Mouse (Mus musculus) megakaryocyte, embryonic 14.5 days (primary cell): ENCODE data around the gene Ptp4a2. TPM values are rescaled to one million over a fixed set of nuclear protein-coding genes. Genes with fewer than 3 reads are reported as not detected.
"Not testable (repeated sequence)": the region's sequence is repeated elsewhere in the genome, so short reads cannot be mapped to it uniquely, and the experiment has no call there.

ENCODE experiments used
- H3K27me3 ChIP-seq: replicated peaks from 2 replicates; pipeline ENCODE3; 2012; ENCODE audit warnings: inconsistent platforms
- H3K36me3 ChIP-seq: replicated peaks from 2 replicates; pipeline ENCODE3; 2012; ENCODE audit warnings: low read length, inconsistent platforms, mixed read lengths
- H3K4me1 ChIP-seq: 2 replicates; pipeline ENCODE4 v1.6.1; 2012; ENCODE audit warnings: inconsistent platforms
- H3K4me3 ChIP-seq: replicated peaks from 2 replicates; pipeline ENCODE3; 2012; ENCODE audit warnings: moderate library complexity, mild to moderate bottlenecking, inconsistent platforms
- H3K9me3 ChIP-seq: 2 replicates; pipeline ENCODE4 v1.6.1; 2012; ENCODE audit warnings: inconsistent platforms
- FLI1 ChIP-seq: IDR thresholded peaks from 2 replicates; pipeline ENCODE4 v1.6.1; 2012; ENCODE audit warnings: low read length, inconsistent platforms, mixed read lengths
- GATA1 ChIP-seq: IDR thresholded peaks from 3 replicates; pipeline ENCODE4 v1.6.1; 2012; ENCODE audit warnings: mixed read lengths, low read length, inconsistent platforms, borderline replicate concordance
- polyA plus RNA-seq: library from polyadenylated mRNA; stranded (reverse); fragments of >175 nt; gene quantifications from 2 replicates; pipeline ENCODE4 v1.2.3, GENCODE M21; 2012; ENCODE audit warnings: low replicate concordance; ENCODE audit not compliant: insufficient read depth

Ptp4a2 gene
- polyA plus RNA-seq, 1 experiment: 30.1 TPM

DNA sequence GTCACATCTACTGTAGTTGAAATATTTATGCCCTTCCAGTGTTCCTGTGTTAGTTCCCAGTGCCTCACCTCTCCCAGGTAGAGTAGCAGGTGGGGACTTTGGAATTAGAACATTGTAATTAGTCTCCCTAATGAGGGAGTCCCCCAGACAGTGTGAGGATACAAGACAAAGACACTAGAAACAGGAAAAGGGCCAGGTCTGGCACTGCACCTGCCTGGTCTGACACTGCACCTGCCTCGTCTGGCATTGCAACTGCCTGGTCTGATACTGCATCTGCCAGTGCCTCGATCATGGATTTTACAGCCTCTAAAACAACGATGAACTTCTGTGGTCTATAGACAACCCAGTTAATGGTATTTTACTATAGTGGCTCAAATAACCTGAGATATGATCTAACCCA, 51.3 kb downstream of the Ptp4a2 start:
- no peaks in the 10 kb centered on the region for H3K4me1 ChIP-seq
- H3K27me3 ChIP-seq: no peaks in the 10 kb centered on the region
- H3K36me3 ChIP-seq: peaks cover 24% of the 10 kb centered on the region
- peaks cover 3% of the 10 kb centered on the region; the same call in 1 of the 2 replicates for H3K9me3 ChIP-seq
- TF ChIP-seq GATA1 (no peak), FLI1 (no peak)
- no peak overlapping the region for H3K4me3 ChIP-seq

DNA sequence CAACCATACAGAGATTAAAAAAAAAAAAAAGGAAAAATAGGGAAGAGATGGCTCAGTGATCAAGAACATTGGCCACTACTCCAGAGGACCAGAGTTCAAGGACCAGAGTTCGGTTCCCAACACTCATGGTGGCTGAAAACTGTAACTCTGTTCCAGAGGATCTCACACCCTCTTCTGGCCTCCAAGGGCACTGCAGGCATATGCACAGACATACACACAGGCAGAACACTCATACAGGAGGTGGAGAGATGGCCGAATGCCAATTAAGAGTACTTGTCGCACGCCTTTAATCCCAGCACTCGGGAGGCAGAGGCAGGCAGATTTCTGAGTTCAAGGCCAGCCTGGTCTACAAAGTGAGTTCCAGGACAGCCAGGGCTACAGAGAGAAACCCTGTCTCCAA, 55.2 kb downstream of the Ptp4a2 start:
- not testable (repeated sequence) for H3K4me3 ChIP-seq, H3K36me3 ChIP-seq, H3K27me3 ChIP-seq, H3K4me1 ChIP-seq, H3K9me3 ChIP-seq

DNA sequence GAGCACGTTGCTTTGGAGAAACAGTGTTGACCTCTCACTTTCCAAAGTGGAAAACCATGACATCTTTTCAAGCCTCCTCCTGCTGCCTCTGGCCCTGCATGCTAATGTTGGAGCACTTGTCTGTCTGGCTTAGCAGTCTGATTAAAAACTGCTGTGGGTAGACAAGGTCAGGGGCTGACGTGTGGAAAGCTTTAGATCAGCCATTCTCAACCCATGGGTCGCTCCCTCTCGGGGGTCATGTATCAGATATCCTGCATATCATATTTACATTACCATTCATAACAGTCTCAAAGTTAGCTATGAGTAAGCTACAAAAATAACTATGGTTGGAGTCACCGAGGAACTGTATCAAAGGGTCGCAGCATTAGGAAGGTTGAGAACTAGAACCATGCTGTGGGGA, 57.2 kb downstream of the Ptp4a2 start:
- Histone ChIP-seq H3K4me1 (no peaks in the 10 kb centered on the region), H3K4me3 (no peak overlapping the region)

DNA sequence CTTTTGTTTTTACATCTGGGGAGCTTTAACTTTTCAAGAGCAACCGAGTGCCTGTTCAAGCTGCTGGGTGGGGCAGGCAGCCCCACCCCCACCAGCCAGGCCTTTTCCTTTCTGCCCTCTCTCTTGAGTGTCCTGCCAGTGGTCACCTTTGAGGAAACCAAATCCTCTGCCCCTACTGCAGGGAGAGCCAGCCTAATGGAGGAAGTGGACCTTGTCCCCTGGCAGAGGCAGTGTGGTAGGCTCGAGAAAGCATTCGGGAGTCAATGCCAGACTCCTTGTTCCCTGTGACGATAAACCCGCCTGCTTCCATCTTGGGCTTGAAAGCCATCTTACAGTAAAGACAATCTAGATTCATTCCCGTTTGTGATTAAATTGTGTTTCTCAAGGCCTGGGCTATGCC, 59.5 kb downstream of the Ptp4a2 start:
- H3K4me1 ChIP-seq: no peaks in the 10 kb centered on the region
- no peak overlapping the region for H3K4me3 ChIP-seq
- TF ChIP-seq GATA1 (no peak), FLI1 (no peak)
- H3K27me3 ChIP-seq: no peaks in the 10 kb centered on the region
- H3K9me3 ChIP-seq: peaks cover 3% of the 10 kb centered on the region; the same call in 1 of the 2 replicates
- H3K36me3 ChIP-seq: peaks cover 7% of the 10 kb centered on the region

More for the DNA sequence above, 57.2 kb downstream of the Ptp4a2 start:
- H3K36me3 ChIP-seq: peaks cover 7% of the 10 kb centered on the region
- no peak for TF ChIP-seq GATA1
- TF ChIP-seq FLI1: no peak
- H3K9me3 ChIP-seq: peaks cover 3% of the 10 kb centered on the region; the same call in 1 of the 2 replicates
- no peaks in the 10 kb centered on the region for H3K27me3 ChIP-seq

DNA sequence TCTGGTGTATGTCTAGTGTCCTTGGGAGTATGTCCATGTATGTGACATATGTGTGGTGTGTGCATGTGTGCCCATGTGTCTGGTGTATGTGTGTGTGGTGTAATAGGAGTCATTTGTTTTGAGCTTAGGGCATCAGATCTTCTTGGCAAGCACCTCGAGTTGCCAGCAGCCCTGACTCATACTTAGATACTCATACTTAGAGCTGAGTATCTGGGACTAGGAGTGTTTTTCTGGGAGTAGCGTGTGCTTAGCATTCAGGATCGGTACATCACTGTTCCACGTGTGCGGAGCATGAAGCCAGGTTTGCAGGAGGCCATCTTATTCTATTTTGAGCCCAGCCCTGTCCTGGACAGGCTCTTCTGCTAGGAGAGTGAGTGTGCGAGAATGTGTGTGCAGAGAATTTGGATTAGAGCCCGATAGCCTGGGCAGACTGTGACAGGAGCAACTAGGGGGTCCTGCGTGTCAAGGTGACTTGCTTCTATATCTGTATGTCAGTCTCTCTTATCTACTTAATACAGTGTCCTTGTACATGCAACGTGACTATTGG, 61.4 kb downstream of the Ptp4a2 start:
- Histone ChIP-seq H3K27me3 (no peaks in the 10 kb centered on the region), H3K4me3 (no peak overlapping the region), H3K9me3 (no peaks in the 10 kb centered on the region), H3K4me1 (peaks cover 9% of the 10 kb centered on the region), H3K36me3 (no peaks in the 10 kb centered on the region)
- TF ChIP-seq GATA1 (no peak), FLI1 (no peak)

DNA sequence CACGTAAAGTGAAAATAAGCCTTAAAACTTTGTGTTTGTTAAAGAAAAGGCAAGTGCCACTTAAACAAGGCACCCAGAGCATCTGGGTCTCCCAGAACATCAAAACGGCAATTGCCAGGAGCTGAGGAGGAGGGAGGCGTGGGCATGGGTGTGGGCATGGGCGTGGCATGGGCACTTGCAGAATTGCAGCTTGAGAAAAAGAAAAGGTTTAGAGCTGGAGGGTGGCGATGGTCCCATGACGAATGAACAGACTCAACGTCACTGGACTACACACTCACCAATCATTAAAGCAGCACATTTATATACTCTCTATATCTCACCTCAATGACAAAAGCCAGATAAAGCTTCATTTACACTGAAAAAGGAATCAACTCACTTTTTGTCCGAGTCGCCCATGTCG, 63.8 kb downstream of the Ptp4a2 start:
- no peak for TF ChIP-seq FLI1
- TF ChIP-seq GATA1: no peak
- no peak overlapping the region for H3K4me3 ChIP-seq
- H3K4me1 ChIP-seq: peaks cover 21% of the 10 kb centered on the region

DNA sequence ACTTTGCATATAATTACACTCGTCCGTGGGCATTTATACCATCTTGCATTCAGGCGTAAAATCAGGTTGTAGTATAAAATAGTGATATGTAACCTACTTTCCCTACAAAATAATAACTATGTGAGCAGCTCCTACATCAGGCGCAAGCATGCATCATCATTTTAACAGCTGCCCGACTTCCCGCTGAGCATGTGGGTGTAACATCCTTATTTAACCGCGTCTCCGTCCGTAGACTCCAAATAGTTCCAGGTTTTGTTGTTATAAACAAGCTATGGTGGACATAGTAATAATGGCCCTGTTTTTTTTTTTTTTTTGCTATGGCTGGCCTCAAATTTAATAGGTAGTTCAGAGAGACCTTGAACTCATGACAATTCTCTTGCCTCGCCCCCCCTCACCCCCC, 64.4 kb downstream of the Ptp4a2 start:
- H3K9me3 ChIP-seq: no peaks in the 10 kb centered on the region
- no peaks in the 10 kb centered on the region for H3K36me3 ChIP-seq
- H3K4me1 ChIP-seq: peaks cover 21% of the 10 kb centered on the region
- H3K27me3 ChIP-seq: no peaks in the 10 kb centered on the region
- H3K4me3 ChIP-seq: no peak overlapping the region
- TF ChIP-seq GATA1 (no peak), FLI1 (no peak)

More for the DNA sequence above, 63.8 kb downstream of the Ptp4a2 start:
- no peaks in the 10 kb centered on the region for H3K27me3 ChIP-seq
- no peaks in the 10 kb centered on the region for H3K9me3 ChIP-seq
- H3K36me3 ChIP-seq: no peaks in the 10 kb centered on the region

DNA sequence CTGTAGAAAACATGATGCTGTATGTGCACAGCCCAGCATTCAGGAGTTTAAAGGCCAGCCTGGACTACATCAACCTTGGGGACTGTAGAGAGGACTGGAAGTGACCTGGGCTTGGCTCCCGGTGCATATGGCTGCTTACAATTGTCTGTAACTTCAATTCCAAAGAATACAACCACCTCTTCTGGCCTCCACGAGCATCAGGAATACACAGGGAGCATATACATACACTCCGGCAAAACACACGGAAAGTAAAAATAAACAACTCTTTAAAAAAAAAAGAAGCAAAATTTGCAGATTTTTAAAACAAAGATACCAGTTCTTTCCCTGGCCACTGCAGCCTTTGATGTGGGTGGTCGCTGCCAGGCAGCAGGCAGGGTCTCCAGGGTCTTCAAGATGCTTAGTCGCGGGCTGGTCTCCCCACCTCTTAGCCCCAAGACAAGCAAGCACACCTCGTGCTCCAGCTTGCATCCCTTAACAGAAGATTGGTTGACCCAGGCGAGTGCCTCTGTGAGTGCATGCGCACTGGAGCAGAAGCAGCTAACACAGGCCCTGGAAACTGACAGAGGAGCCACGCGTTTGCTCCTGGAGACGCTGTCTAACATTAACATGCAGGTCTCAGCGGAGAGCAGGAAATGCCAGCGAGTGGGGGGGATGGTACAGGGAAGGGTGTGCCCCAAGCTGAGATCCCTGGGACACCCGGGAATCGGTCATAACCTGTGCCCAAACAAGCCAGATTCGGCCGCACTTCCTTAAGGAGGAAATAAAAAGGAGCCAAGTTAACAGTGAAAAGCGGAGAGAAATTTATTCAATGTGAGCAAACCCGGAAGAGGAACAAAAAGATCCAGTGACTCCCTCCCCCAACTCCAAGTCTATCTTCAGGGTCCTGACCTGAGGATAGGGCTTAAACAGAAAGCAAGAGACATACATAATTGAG, 66.1 kb downstream of the Ptp4a2 start:
- Histone ChIP-seq H3K4me1 (peaks cover 31% of the 10 kb centered on the region), H3K27me3 (no peaks in the 10 kb centered on the region), H3K4me3 (peak overlapping the region; percentile 90), H3K9me3 (no peaks in the 10 kb centered on the region), H3K36me3 (no peaks in the 10 kb centered on the region)
- no peak for TF ChIP-seq GATA1
- TF ChIP-seq FLI1: no peak

DNA sequence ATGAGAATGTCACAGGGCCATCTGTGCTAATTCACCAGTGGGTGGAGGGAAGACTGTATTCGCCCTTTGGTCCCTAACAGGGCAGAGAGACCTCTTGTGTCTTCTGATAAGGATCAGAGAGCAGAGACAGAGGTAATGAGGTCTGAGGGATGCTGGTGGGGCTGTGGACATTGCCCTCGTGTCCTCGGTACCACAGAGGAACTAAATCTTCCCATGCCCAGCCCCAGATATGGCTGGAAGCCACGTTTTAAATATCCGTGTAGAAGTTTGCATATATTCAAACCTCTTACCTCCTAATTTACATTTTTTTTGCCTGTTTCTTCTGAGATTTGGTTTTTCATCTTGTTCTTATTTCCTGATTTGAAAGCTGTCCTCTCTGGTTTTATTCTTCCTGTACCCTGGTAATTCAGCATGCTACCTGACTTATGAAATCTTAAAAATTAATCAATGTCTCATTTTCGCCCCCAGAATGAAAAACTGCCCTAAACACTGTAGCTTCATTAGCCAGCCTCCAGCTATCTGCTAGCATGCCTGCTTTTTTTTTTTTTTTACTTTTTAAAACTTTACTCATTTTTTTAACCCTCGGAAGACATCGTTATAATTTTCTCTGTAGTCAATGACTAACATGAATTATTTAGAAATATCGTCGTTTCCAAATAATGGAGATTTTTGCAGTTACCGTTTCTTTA, 67.1 kb downstream of the Ptp4a2 start:
- no peak for TF ChIP-seq GATA1
- no peak for TF ChIP-seq FLI1
- H3K9me3 ChIP-seq: no peaks in the 10 kb centered on the region
- no peaks in the 10 kb centered on the region for H3K36me3 ChIP-seq
- no peaks in the 10 kb centered on the region for H3K27me3 ChIP-seq
- H3K4me3 ChIP-seq: peak overlapping the region; percentile 90
- peaks cover 41% of the 10 kb centered on the region for H3K4me1 ChIP-seq

DNA sequence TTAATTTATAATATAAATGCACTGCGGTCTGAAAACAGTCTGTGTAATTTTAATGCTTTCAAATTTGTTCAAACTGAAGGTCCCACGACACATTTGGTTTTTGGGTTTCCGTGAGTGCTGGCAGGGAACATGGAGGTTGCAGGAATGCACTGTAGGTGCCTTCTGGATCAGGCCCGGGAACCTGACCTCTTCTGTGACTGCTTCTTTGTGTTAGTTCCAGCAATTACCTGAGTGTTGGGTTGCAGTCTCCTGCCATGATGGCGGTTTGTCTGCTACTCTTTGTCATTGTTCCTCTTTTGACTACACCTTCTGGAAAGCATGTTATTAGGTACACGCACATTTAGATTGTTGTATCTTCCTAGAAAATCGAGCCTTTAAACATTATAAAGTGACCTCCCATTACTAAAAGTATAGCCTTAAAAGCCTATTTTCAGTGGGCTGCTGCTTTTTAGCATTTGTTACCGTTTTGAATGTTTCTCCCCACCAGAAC, 67.7 kb downstream of the Ptp4a2 start:
- no peak for TF ChIP-seq FLI1
- no peak for TF ChIP-seq GATA1
- no peak overlapping the region for H3K4me3 ChIP-seq

More for the DNA sequence above, 67.7 kb downstream of the Ptp4a2 start:
- Histone ChIP-seq H3K4me1 (peaks cover 43% of the 10 kb centered on the region), H3K9me3 (no peaks in the 10 kb centered on the region), H3K27me3 (no peaks in the 10 kb centered on the region), H3K36me3 (no peaks in the 10 kb centered on the region)
